Mouse (Mus musculus) activated CD4-positive, CD25-positive, alpha-beta regulatory T cell, adult 9 weeks (primary cell): ENCODE data around the gene Gpm6a. TPM values are rescaled to one million over a fixed set of nuclear protein-coding genes. Genes with fewer than 3 reads are reported as not detected.

Experiments used
- polyA plus RNA-seq: library from polyadenylated mRNA; unstranded; fragments of 100-300 nt; shearing (Covaris generic); gene quantifications from one replicate; pipeline ENCODE4 v1.2.1, GENCODE M21; 2017

The Gpm6a gene
- not detected for polyA plus RNA-seq

GRCm38 (mm10) chr8:54954741-54955455, at the start of gene Gpm6a:
Gene Gpm6a, plus strand, starts transcription at chr8:54954843.

Other genes starting within 250 kb of the Gpm6a start
- gene Wdr17, start 67.7 kb upstream of the Gpm6a start, polyA plus RNA-seq: not detected